Mouse (Mus musculus): ENCODE results near the gene Slx4ip.

The Slx4ip gene

GRCm38 (mm10) chr2:137099211-137099734 is 208.3 kb downstream of the Slx4ip start:
- DNase-seq (ENCODE audit: low spot score in 2 of 2), result no peak

GRCm38 (mm10) chr2:137101074-137101473 is 210.1 kb downstream of the Slx4ip start:
- no peak for DNase-seq (ENCODE audit: low spot score in 2 of 2)

GRCm38 (mm10) chr2:137107203-137107602 is 216.2 kb downstream of the Slx4ip start:
- DNase-seq (ENCODE audit: low spot score in 2 of 2), result no peak

- no peak for DNase-seq (ENCODE audit: low spot score in 2 of 2)
Observed at GRCm38 (mm10) chr2:137107946-137108345, 216.9 kb downstream of the Slx4ip start.

GRCm38 (mm10) chr2:137109321-137110213 is 218.5 kb downstream of the Slx4ip start:
- peak; percentile 52 to 54 for DNase-seq (ENCODE audit: low spot score in 2 of 2)

- DNase-seq (ENCODE audit: low spot score in 2 of 2), result no peak
Observed at GRCm38 (mm10) chr2:137110214-137110898, 219.3 kb downstream of the Slx4ip start.

GRCm38 (mm10) chr2:137113288-137114061 is 222.5 kb downstream of the Slx4ip start:
- no peak for DNase-seq (ENCODE audit: low spot score in 2 of 2)

- peak; percentile 86 to 87 for DNase-seq (ENCODE audit: low spot score in 2 of 2)
Observed at GRCm38 (mm10) chr2:137114248-137115096, 223.5 kb downstream of the Slx4ip start.

- DNase-seq (ENCODE audit: low spot score in 2 of 2), result no peak
Observed at GRCm38 (mm10) chr2:137115241-137116024, 224.4 kb downstream of the Slx4ip start.

- DNase-seq (ENCODE audit: low spot score in 2 of 2), result peak; percentile 43 to 59
Observed at GRCm38 (mm10) chr2:137116025-137116674, 225.1 kb downstream of the Slx4ip start, which contains the start of gene Jag1. Jag1 (minus strand) TSS chr2:137116644.

GRCm38 (mm10) chr2:137116675-137117320 is 225.8 kb downstream of the Slx4ip start:
- peak; percentile 83 to 84 for DNase-seq (ENCODE audit: low spot score in 2 of 2)

- peak; percentile 73 to 81 for DNase-seq (ENCODE audit: low spot score in 2 of 2)
Observed at GRCm38 (mm10) chr2:137117321-137117690, 226.3 kb downstream of the Slx4ip start.
